Mouse (Mus musculus) left cerebral cortex, postnatal 36 days (tissue): ENCODE data around the gene Ruvbl2. TPM values are rescaled to one million over a fixed set of nuclear protein-coding genes. Genes with fewer than 3 reads are reported as not detected.
"Not testable (repeated sequence)": the region's sequence is repeated elsewhere in the genome, so short reads cannot be mapped to it uniquely, and the experiment has no call there.

Source experiments
- DNase-seq, 2 experiments: peaks; one replicate each; pipeline ENCODE4 v3.0.0; 2021 to 2022; ENCODE audit warnings: low spot score in 2 of 2, mixed read lengths in 1 of 2
- intact Hi-C: fragments of 180-260 bp; cut with DNase I; formaldehyde crosslinking; loops from one replicate; pipeline ENCODE4 v1.15.1; 2025
- total RNA-seq, 2 experiments: library from RNA; stranded (reverse); gene quantifications; 2 replicates each; pipeline ENCODE4 v1.2.3; 2021

Gene Ruvbl2
- 10 to 100 TPM; 39.7 to 41.5 TPM for total RNA-seq

GRCm38 (mm10) chr7:45437521-45438276, at the start of gene Ruvbl2:
Gene Ruvbl2 (minus strand): TSS chr7:45438096.
- intact Hi-C loops = no loop called here
- DNase-seq = no peak

- intact Hi-C loops = no loop called here
- DNase-seq = no peak
These were observed 49.0 kb upstream of the Ruvbl2 start, which contains the start of gene Gm45808 for GRCm38 (mm10) chr7:45486761-45487415. Gene Gm45808 (minus strand): TSS chr7:45486811.

- intact Hi-C loops = no loop called here
- DNase-seq = no peak
These were observed 48.3 kb upstream of the Ruvbl2 start for GRCm38 (mm10) chr7:45486158-45486557.

GRCm38 (mm10) chr7:45484985-45485384, 47.1 kb upstream of the Ruvbl2 start:
- not testable (repeated sequence) for DNase-seq

GRCm38 (mm10) chr7:45482166-45482565, 44.3 kb upstream of the Ruvbl2 start:
- no peak for DNase-seq
- intact Hi-C loops = no loop called here

More at GRCm38 (mm10) chr7:45484985-45485384, 47.1 kb upstream of the Ruvbl2 start:
- intact Hi-C loops = not testable (repeated sequence)

GRCm38 (mm10) chr7:45481374-45481927, 43.6 kb upstream of the Ruvbl2 start, which contains the start of gene Tulp2:
Gene Tulp2 (plus strand): TSS chr7:45481877.
- DNase-seq = peak; percentile 45 to 48
- intact Hi-C loops = no loop called here

- intact Hi-C loops, DNase-seq: not testable (repeated sequence)
These were observed 42.4 kb upstream of the Ruvbl2 start for GRCm38 (mm10) chr7:45480310-45480709.

- intact Hi-C loops = loop anchor here (5.0 to 10.0 kb wide), 2 partner anchors 49 to 206 kb away; partner anchors contain the start of genes Ntn5, Plekha4 and Ppp1r15a
- no peak for DNase-seq
These were observed 40.9 kb upstream of the Ruvbl2 start for GRCm38 (mm10) chr7:45478774-45479173.

- intact Hi-C loops = loop anchor here (2.0 to 10.0 kb wide), 3 partner anchors 50 to 208 kb away; partner anchors contain the start of genes Ntn5, Plekha4 and Ppp1r15a
- DNase-seq = peak; percentile 40 to 52
These were observed 39.1 kb upstream of the Ruvbl2 start for GRCm38 (mm10) chr7:45477003-45477402.

- no peak for DNase-seq
- intact Hi-C loops = loop anchor here (2.0 to 10.0 kb wide), 3 partner anchors 51 to 208 kb away; partner anchors contain the start of genes Ntn5, Plekha4 and Ppp1r15a
These were observed 38.6 kb upstream of the Ruvbl2 start for GRCm38 (mm10) chr7:45476453-45476852.

GRCm38 (mm10) chr7:45475291-45475969, 37.5 kb upstream of the Ruvbl2 start:
- DNase-seq = no peak
- intact Hi-C loops = loop anchor here (5.0 to 10.0 kb wide), 2 partner anchors 52 to 209 kb away; partner anchors contain the start of genes Ntn5, Plekha4 and Ppp1r15a

- intact Hi-C loops = loop anchor here (10.0 kb wide), 1 partner anchor 214 kb away; the partner anchor contains the start of gene Ntn5
- peak; percentile 37 to 64 for DNase-seq
These were observed 33.0 kb upstream of the Ruvbl2 start for GRCm38 (mm10) chr7:45470869-45471268.

- intact Hi-C loops = loop anchor here (5.0 kb wide), 1 partner anchor 235 kb away; no protein-coding TSS in a partner anchor
- no peak for DNase-seq
These were observed 29.3 kb upstream of the Ruvbl2 start for GRCm38 (mm10) chr7:45467090-45467670.

GRCm38 (mm10) chr7:45466283-45467089, 28.6 kb upstream of the Ruvbl2 start, which contains the start of gene Bax:
Gene Bax (minus strand): TSS chr7:45466898.
- intact Hi-C loops = loop anchor here (5.0 kb wide), 1 partner anchor 236 kb away; no protein-coding TSS in a partner anchor

GRCm38 (mm10) chr7:45465549-45465948, 27.7 kb upstream of the Ruvbl2 start:
- DNase-seq = no peak
- intact Hi-C loops = loop anchor here (5.0 kb wide), 1 partner anchor 237 kb away; no protein-coding TSS in a partner anchor

More at GRCm38 (mm10) chr7:45466283-45467089, 28.6 kb upstream of the Ruvbl2 start, which contains the start of gene Bax:
- DNase-seq = peak; percentile 94

GRCm38 (mm10) chr7:45465112-45465511, 27.2 kb upstream of the Ruvbl2 start:
- no peak for DNase-seq
- intact Hi-C loops = loop anchor here (5.0 kb wide), 1 partner anchor 237 kb away; no protein-coding TSS in a partner anchor

- intact Hi-C loops = no loop called here
- DNase-seq = no peak
These were observed 26.3 kb upstream of the Ruvbl2 start for GRCm38 (mm10) chr7:45463987-45464778.
